Mouse (Mus musculus) C3H10T1/2 (cell line): Measurements from ENCODE around the gene Zfyve9. TPM values are rescaled to one million over a fixed set of nuclear protein-coding genes. Genes with fewer than 3 reads are reported as not detected.

Experiments used
- polyA plus RNA-seq, 2 experiments: library from polyadenylated mRNA; unstranded; fragments of >200 nt; fragmentation: generic; extraction: Trizol; gene quantifications; one replicate each; pipeline ENCODE4 v1.2.1; 2012; ENCODE audit warnings: missing spikeins in 2 of 2

The Zfyve9 gene
- polyA plus RNA-seq = 1 to 10 TPM in 1 of 2 experiments, under 1 TPM in 1; 0.50 to 7.1 TPM

GRCm38 (mm10) chr4:108780057-108780863 lies at the start of gene Zfyve9:
Gene Zfyve9 (minus strand): TSS chr4:108780798.

GRCm38 (mm10) chr4:108719349-108719748 lies 61.2 kb downstream of the Zfyve9 start, which contains the start of gene 3110021N24Rik:
Gene 3110021N24Rik (plus strand): TSS chr4:108719649.

DNA sequence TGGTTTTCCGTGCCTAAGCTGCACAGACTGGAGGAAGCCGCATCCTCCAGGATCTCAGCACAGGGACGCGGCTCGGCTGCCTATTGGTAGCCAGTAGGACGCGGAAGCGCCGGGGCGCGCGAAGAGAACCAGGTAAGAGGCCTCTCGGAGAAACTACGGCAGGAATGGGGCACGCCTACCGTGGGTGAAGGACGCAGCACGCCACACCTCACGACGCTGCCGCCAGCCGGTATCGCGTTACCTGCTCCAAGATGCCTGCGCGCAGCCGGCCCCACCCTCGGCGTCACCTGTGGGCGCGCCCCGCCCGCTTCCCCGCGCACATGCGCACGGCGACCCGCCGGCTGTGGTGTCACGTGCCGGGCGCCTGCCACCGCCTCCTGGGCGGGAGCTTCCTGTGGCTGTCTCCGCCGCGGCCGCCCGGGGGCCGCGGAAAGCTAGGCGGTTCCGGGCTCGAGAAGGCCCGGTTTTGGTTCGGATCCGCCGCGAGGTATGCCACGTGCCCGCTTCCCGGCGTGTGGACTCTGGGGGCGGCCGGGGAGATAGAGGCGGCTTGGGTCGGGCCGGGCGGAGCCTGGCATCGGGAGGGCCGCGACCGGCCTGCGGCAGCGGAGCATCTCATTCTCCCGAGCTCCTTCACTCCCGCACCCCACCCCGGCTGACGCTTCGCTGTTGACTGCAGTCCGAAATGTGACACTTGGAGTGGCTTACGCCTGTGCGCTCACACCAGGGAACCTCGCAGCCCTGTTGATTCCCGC lies 160.8 kb downstream of the Zfyve9 start, which contains the start of gene Cc2d1b:
Cc2d1b (plus strand) TSS at position 354 of the 755 bp plus-strand sequence.

Other genes with a start within 250 kb of the Zfyve9 start
- gene Prpf38a, start 201.5 kb downstream of the Zfyve9 start, polyA plus RNA-seq = 10 to 100 TPM in 1 of 2 experiments, 1 to 10 TPM in 1; 7.9 to 20.5 TPM
- gene Orc1, start 201.4 kb downstream of the Zfyve9 start, polyA plus RNA-seq = 1 to 10 TPM in 1 of 2 experiments, under 1 TPM in 1; 0.87 to 1.2 TPM
- gene Cc2d1b, start 160.9 kb downstream of the Zfyve9 start, polyA plus RNA-seq = 10 to 100 TPM; 17.8 to 26.4 TPM
- under 1 TPM; 0.01 to 0.07 TPM for gene 3110021N24Rik, start 61.1 kb downstream of the Zfyve9 start, polyA plus RNA-seq
- gene Btf3l4, start 52.8 kb upstream of the Zfyve9 start, polyA plus RNA-seq = 10 to 100 TPM in 1 of 2 experiments, 1 to 10 TPM in 1; 5.4 to 34.6 TPM
- 100 to 1,000 TPM in 1 of 2 experiments, 10 to 100 TPM in 1; 18.8 to 108 TPM for gene Txndc12, start 53.8 kb upstream of the Zfyve9 start, polyA plus RNA-seq
- gene Kti12, start 67.0 kb upstream of the Zfyve9 start, polyA plus RNA-seq = 10 to 100 TPM; 14.7 to 20.0 TPM
- gene A730015C16Rik, start 67.8 kb upstream of the Zfyve9 start, polyA plus RNA-seq = under 1 TPM; 0.05 to 0.15 TPM
- under 1 TPM in 1 of 2 experiments, not detected in 1; 0.13 TPM for gene Rab3b, start 98.3 kb upstream of the Zfyve9 start, polyA plus RNA-seq
- 10 to 100 TPM in 1 of 2 experiments, 1 to 10 TPM in 1; 5.9 to 35.4 TPM for gene Nrd1, start 219.9 kb upstream of the Zfyve9 start, polyA plus RNA-seq